Mouse (Mus musculus) liver, embryonic 14.5 days (tissue): ENCODE data around the gene Sarnp.

ENCODE experiments used
- CTCF ChIP-seq: IDR thresholded peaks from 2 replicates; pipeline ENCODE4 v1.5.1; 2016; ENCODE audit warnings: antibody characterized with exemption, low read depth, control low read depth
- EP300 ChIP-seq: IDR thresholded peaks from 2 replicates; pipeline ENCODE4 v1.6.1; 2016; ENCODE audit warnings: antibody characterized with exemption, low read depth

- no peak for TF ChIP-seq CTCF
- TF ChIP-seq EP300: no peak
Measured at GRCm38 (mm10) chr10:128896807-128897206, 79.7 kb downstream of the Sarnp start.
